Mouse (Mus musculus): ENCODE results near the gene Hoxa6. TPM values are rescaled to one million over a fixed set of nuclear protein-coding genes. Genes with fewer than 3 reads are reported as not detected.
A peak's percentile ranks its signal among the peaks of the same experiment; 100 is the strongest.

The Hoxa6 gene
- total RNA-seq (2014; fragmentation: Nextera tagmentation), result 1.5 TPM in 1 of 2 replicates, not detected in the other
- total RNA-seq (2017), result not detected in 2 replicates

DNA sequence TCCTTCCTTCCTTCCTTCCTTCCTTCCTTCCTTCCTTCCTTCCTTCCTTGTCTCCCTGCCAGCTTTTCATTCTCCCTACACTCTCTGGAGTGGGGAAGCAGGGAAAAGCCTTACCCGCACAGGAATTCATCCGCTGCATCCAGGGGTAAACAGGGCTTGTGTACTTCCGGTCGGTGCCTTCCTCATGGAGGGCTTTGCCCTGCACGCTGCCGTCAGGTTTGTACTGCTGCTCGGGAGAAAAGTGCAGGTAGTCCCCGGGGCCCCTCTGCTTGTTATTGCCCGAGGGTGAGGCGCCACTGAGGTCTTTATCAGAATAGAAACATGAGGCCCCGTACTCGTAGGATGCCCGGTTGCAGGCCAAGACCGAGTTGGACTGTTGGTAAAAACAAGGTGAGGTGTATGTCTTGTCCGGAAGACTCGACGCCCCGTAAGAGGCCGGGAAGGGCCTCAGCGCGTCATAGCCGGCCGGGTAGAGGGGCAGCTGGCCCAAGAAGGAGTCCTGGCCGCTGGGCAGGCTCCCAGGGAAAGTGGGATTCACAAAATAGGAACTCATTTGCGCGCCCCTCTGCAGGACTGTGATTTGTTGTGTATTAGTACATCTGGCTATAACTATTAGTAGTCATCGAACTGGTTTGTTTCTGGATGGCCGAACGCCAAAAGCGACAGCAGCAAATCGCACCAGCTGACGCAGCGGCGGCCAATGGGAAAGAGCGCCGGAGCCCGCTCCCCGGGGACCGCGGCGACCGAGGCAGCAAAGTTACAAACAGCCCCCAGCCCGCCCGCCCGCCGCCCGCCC is at the start of gene Hoxa6:
Gene Hoxa6 (minus strand): TSS at position 651 of the 796 bp plus-strand sequence.
- no peak for ATAC-seq (replicated peaks; ENCODE audit: low FRiP score, low TSS enrichment, poor library complexity, severe bottlenecking)

DNA sequence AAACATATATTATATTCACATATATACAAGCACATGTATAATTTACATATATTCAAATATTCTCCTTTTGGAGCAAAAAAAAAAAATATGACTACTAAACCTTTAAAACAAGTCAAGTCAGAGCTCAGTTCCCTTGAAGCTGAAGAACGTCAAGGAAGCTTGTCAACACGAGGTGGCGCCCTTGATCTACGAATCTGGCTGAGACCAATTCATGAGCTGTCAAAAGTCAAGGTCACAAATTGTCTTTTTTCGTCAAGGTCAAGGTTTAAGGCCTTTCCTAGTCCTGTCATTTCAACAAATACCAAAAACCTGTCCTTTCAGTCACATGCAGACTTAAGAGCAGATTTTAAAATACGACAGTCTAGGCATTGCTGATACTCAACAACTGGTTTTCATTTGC is 48.4 kb upstream of the Hoxa6 start:
- ATAC-seq (replicated peaks; ENCODE audit: low FRiP score, low TSS enrichment, poor library complexity, severe bottlenecking), result no peak

DNA sequence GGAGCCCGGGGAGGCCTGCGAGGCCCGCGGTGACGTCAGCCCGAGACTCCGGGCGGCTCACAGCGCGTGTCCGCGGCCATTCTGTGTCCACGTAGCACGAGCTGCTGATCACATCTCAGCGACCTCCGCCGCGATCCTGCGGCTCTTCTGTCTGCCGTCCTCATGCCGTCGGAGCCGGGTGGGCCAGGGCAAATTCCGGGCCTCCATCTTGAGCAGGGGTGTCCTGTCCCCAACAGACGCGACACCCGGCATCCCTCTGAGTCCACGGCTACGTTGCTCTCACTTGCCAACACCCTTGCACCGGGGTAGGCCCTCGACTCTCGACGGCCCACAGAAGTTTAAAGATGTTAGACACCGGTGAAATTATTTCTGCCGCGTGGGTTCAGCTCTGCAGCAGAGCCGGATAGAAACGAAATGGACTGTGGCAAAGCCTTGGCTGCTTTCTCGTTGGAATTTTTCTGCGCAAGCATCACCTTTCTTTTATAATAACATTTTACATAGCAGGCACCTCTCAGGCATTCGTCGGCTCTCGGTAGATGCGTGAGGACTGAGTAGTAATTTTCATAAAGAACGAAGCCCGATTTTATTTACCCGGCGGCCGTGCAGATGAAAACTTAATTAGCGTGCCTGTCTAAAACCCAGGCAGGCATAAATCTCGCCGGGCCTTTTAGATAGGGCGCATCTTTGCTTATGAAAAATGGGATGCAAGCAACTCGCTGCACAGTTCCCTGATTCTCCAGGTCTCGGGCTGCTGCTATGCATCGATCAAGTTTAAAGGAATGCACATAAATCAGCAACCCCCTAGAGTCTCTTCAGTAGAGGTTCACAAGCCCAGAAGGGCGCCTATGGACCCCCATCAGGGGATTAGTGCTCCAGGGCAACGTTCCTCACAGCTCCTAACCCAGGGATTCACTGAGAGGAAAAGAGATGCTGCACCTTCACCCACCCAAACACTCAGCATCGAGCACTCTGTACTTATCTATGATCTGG is 45.3 kb upstream of the Hoxa6 start:
- ATAC-seq (replicated peaks; ENCODE audit: low FRiP score, low TSS enrichment, poor library complexity, severe bottlenecking), result no peak

DNA sequence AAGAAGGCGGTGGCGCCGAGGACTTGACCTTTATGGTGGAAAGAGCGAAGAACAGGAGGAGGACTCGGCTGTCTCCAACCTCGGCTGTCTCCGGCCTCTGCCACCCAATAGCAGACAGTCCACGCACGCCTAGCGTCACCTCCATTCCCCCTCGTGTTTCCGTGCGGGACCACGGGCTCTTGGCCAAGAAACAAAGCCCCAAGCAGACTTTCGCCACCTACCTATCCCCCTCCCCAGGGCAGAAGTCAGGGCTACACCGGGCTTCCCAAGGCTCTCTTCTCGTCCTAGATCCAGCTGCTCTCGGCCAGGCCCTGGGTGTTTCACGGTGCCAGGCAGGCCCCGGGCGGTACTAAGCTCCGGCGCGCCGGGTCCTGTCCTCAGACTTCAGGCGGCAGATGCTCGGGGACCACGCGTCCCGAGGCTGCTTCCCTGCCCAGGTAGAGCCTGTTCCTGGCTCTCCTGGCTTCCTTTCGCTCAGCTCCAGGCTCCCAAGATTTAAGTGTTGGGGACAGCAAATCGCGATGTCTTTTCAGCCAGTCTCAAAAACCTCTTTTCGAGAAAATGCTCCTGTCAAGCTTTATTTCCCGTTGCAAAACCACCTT is 44.4 kb upstream of the Hoxa6 start:
- ATAC-seq (replicated peaks; ENCODE audit: low FRiP score, low TSS enrichment, poor library complexity, severe bottlenecking), result peak; percentile 9; the same call in 1 of the 2 replicates

DNA sequence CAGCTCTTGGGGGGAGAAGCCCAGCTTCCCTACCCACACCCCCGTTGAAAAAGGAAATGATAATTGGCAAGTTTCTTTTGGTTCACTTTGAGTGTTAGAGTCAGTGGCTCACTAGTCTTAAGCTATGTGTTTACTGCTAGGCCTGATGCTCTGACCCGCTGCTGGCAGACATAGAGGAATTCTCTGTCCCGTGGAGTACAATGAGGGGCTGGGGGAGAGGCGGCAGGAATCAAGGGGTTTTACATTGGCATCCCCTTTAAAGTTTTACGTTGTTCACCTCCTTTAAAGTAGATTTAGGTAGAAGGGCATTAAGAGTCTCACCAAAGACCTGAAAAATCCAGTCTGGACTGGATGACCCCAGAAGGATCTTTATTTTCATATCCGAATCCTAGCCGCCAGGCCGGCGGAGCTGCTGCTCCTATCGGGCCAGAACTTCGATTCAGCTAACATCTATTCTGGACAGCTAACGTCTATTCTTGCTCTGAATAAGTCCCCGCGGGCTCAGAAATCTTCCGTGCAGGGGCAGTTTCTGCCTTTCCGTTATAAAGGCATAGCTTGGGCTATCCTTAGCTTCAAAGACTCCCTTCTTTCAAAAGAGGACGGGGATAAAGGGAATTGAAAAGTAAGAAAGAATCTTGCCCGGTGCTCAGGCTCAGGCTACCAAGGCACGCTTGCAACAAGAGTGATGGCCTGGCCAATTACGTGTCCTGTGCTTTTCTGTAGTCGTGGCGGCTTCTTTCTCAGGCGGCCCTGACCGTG is 43.7 kb upstream of the Hoxa6 start:
- ATAC-seq (replicated peaks; ENCODE audit: low FRiP score, low TSS enrichment, poor library complexity, severe bottlenecking), result no peak

DNA sequence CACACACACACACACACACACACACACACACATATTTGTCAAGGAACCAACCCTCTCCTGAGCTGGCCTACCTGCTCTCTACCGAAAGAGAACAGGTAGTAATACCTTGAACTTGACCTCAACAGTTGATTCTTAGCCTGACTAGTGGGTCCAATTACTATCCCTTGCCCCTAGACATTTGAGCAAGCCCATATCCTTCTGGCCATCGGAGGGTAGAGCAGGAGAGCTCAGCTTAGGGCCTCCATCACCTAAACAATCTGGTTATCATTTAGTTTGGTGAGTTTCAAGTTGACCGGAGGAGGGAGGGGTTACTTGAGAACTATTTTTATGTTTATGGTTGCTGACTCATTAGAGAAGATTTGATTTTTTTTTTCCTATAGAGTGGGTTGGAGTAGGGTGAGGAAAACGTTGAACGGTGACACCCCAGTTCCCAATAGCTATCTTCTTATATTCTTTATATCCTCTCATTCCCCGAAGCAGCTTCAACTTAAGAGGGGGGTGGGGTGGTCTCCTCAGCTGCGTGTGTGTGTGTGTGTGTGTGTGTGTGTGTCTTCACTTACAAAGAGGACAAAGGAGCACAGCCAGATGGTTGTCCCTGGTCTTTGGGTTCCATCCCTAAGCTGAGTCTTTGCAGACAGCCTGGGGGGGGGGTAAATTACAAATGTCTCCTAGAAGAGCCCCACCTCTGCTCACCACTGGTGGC is 42.8 kb upstream of the Hoxa6 start:
- no peak for ATAC-seq (replicated peaks; ENCODE audit: low FRiP score, low TSS enrichment, poor library complexity, severe bottlenecking)

DNA sequence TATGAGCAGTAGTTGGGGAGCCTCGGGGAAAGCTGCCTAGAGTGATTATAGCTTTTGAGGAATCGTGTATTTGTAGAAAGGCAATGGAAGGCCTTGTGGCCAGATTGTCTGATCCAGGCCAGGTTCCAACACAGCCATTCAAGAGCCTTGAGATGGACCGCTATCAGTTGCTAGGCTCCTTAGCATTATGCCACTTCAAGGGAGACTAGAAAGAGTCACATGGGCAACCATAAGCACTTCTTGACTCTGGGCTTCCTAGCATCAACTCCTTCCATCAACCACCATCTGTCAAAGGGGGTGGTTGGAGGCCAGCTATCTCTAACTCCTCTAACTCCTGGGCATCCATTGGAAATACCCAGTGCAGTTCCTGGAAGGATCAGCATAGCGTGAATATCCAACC is 41.3 kb upstream of the Hoxa6 start:
- no peak for ATAC-seq (replicated peaks; ENCODE audit: low FRiP score, low TSS enrichment, poor library complexity, severe bottlenecking)

DNA sequence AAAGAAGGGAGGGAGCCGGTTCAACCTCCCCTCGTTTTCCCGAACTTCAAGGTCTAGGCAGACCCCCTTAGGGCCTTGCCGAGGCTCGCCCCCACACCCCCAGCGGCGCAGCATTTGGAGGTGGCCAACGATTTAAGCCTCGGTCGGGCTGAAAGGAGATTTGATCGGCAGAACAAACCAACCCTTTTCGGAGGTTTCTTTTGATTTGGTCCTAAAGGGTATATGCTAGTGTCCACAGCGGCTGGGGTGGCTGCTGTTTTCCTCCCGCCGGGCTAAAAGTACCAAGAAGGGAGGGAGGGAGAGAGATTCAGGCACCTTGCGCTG is 40.9 kb upstream of the Hoxa6 start:
- ATAC-seq (replicated peaks; ENCODE audit: low FRiP score, low TSS enrichment, poor library complexity, severe bottlenecking), result no peak

DNA sequence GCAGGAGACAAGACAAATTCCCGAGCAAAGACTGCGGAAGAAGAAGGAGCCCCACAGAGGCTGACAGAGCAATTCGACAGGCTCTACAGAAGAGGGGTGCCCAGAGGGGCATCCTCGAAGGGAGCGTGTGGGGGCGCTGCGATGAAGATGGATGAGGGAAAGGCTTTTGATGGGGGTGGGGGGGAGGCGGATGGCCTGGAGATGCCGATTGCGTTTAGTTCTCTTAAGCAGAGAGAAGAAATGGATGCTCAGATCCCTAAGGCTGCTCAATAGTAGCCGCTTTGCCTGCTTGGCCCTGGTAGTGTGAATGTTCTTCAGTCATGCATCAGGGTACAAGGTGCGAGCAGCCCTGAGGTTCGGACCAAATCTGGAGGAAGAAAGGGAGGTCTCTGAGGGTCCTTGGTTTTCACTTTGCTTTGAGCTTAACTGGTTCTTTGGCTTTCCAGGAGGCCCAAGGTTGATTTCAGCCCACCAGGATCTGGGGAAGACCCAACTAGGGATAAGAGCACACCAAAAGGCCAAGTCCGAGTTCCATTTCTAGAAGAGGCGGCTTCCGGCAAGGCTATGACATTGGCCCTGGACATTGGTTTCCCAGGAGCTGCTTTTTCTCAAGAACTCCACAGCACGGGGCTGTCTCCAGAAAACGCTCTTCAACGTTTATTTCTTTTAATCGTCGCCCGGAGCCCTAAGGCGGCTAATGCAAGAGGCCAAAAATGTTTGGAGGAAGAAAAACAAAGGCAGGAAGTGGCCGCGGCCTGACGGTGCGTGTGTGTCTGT is 40.3 kb upstream of the Hoxa6 start:
- no peak for ATAC-seq (replicated peaks; ENCODE audit: low FRiP score, low TSS enrichment, poor library complexity, severe bottlenecking)

DNA sequence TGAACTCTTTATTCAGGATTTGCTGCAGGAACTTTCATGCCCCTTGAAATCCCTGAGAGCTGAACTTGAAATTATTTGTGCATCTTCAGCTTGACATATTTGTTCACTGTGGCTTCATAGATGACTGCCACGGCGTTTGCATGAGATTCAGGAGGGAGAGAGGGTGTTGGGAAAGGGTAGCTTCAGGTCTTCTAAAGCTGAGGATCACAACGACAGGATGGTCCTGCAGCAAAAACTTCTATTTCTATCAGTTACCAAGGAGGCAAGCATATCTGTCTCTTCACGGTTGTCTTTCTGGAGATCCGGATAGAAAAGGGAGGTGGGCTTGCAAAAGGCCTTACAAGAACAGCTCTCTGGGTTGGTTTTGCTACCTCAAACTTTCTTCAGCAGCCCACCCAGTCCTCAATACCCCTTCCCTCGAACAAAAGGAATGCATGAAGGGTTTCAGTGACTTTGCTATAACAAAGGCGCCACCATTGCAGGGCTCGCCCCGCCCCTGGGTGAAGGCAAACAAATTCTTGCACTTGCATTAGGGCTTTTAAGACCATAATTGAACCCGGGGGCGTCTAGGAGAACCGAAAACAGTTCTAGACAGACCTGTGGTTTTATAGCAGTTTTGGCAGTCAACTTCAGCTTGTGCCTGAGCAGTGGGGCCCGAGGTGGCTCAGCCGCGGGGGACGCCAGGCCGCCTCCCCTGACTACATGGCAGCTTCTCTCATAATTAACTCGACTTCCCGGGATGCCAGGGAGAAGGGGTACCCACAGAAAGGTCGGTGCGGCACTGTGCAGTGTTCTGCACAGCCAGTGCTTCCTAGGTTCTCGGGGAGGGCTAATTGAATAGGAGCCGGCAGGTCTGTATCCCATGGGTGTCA is 39.5 kb upstream of the Hoxa6 start:
- no peak for ATAC-seq (replicated peaks; ENCODE audit: low FRiP score, low TSS enrichment, poor library complexity, severe bottlenecking)

DNA sequence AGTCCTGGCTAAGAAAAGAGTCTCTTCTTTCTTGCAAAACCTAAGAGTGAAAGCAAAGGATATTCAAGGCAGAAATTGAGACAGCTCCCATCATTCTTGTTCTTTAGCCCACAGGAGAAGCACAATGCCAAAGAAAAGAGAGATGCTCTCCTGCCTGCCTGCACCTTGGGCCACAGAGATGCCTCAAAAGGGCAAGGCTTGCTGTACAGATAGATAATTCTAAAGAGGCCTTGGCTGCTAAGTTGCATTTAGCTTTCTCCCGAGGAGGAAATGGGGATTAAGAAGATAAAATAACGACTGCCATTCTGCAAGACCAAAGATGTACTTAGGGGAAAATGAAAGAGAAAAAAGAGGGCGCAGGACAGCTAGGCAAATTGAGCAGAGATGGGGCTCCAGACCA is 38.4 kb upstream of the Hoxa6 start:
- ATAC-seq (replicated peaks; ENCODE audit: low FRiP score, low TSS enrichment, poor library complexity, severe bottlenecking), result no peak

DNA sequence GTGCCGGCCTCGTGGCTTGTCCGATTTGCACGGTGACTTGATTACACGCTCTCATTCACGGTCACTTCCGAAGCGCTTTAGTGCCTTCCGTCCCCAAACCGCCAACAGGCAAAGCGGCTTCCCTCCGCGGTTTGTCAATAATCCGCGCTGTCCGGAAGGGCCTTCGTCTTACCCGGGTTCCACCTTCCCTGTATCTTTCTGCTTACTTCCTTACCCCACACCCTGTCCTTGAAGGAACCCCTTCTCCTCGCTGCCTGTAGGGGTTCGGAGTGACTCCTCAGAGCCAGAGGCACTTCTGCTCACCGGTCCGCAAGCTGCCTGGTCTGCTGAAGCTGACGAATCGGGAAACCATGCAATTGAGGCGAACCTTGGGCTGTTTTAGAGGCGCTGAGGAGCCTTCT is 37.9 kb upstream of the Hoxa6 start:
- no peak for ATAC-seq (replicated peaks; ENCODE audit: low FRiP score, low TSS enrichment, poor library complexity, severe bottlenecking)

DNA sequence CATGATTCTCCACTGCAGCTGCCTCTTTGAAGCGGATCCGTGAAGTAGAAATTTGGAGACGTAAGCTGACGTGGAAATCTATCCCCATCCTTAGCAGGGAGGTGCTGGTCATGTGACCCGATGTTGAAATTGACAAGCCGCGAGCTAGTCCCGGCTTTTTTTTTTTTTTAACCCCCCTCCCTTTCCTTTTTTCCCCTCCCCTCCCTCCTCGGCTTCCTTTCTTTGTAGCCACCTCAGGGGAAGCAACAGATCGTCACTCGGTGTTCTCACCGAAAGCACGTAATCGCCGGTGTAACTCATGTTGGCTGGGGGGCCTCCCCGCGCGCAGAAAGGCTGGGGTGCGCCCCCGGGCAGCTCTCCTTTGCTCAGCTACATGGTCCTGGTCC is 37.2 kb upstream of the Hoxa6 start, which contains the start of gene Hoxa11:
Gene Hoxa11 (minus strand): TSS at position 54 of the 386 bp plus-strand sequence.
- ATAC-seq (replicated peaks; ENCODE audit: low FRiP score, low TSS enrichment, poor library complexity, severe bottlenecking), result no peak

DNA sequence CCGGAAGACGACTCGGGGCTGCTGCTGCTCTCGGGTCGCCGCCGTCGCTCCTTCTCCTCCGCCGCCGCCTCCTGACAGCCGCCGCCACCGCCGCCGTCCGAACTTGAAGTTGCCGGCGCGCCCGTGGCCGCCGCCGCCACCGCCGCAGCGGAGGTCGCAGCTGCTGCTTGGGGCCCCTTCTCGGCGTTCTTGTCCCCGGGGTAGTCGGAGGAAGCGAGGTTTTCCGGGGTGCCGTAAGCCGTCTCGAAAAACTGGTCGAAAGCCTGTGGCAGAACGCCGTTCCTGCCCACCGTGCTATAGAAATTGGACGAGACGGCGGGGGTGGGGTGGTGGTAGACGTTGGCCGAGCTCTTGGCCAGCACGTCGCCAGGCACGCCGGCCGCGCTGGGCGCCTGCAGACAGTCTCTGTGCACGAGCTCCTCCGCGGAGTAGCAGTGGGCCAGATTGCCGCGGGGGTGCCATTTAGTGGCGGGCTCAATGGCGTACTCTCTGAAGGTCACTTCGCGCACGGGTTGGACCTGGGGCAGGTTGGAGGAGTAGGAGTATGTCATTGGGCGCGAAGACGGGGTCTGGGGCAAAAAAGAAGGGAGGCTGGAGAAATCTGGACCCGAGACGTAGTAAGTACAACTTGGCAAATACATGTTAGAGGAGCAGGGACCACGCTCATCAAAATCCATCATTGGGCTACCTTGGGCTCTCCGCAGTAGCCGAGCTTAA is 36.7 kb upstream of the Hoxa6 start:
- ATAC-seq (replicated peaks; ENCODE audit: low FRiP score, low TSS enrichment, poor library complexity, severe bottlenecking), result no peak

DNA sequence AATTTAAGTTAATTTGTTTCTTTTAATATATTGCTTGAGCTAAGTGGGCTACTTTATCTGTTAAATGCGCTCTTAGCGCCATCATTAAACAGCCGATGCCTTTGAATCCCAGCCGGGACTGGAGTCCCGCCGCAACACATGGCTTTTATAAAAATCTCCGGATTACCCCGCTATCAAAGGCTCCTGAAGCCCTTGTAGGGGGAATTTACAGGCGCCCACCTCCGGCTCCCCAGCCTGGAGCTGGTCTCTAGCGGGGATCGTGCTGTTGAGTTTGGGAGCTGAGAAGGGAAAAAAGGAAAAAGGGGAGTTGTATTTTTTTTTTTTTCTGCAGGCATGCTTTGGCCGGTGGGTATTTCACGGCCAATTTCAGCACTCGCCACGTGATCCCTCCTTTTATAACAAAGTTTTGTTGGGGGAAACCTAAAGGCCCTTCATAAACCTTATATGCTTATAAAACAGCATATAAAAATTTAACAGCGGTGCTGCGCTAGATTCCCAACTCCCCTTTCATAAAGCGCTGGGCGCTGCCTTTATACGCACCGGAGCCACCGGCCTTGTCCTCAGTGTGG is 36.0 kb upstream of the Hoxa6 start:
- ATAC-seq (replicated peaks; ENCODE audit: low FRiP score, low TSS enrichment, poor library complexity, severe bottlenecking), result no peak

DNA sequence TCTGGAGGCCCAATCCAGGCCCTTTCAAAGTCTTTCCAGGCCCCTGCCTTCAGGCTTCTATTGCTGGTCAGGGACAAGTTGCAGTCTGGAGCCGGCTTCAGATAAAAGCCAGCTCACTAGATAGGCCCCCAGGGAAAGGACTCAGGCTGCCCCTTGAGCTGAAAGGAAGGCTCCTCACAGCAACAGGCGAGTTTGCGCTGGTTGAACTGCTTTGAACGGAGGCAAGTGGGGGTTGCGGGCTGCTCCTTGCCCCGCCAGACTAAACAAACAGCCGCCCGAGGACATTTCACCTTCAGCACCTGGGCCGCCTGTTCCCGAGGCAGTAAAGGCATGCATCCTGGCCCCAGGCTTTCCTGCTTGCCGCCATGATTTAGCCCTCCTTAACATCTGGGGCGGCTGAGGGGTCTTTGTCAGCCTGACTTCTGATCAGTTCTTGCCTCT is 35.2 kb upstream of the Hoxa6 start:
- no peak for ATAC-seq (replicated peaks; ENCODE audit: low FRiP score, low TSS enrichment, poor library complexity, severe bottlenecking)

Measured in megakaryocyte-erythroid progenitor cell, adult 5-6 weeks (primary cell).